Mouse (Mus musculus) neutrophil, adult 5-6 weeks (primary cell): Measurements from ENCODE around the gene Gm28372. TPM values are rescaled to one million over a fixed set of nuclear protein-coding genes. Genes with fewer than 3 reads are reported as not detected.

Source experiments
- ATAC-seq: fragments of 151-379, 151-347 bp; 2 replicates; pipeline ENCODE4 v1.8.0; 2017; ENCODE audit warnings: mild to moderate bottlenecking, moderate TSS enrichment; ENCODE audit not compliant: insufficient number of reproducible peaks, poor library complexity, low FRiP score, severe bottlenecking; ENCODE audit errors: extremely low read depth
- total RNA-seq: library from RNA; stranded (forward); fragments of 200-1000 nt; gene quantifications from 2 replicates; pipeline ENCODE4 v1.2.3, GENCODE M21; 2017

Gm28372 gene
- total RNA-seq, 1 experiment from 2014 or later = not detected

DNA sequence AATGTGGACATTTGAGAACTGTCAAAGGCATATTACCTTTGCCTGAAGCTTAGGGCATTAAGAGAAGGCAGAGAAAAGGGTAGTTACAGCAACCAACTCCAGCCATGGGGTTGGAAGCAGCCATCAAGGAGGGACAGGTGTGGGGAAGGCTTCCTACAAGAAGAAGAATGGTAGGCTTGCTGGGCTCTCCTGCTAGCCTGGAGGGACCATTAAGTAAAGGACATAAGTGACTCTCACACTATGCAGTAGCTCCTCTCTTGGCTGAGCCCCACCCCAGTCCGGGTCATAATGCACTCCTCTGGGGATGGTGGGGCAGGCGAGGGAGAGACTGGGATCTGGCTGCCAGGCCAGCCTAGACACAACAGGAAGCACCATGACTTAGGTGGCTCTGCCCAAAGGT, 1.1 kb downstream of the Gm28372 start, which contains the start of gene Tmem239:
Gene Tmem239, plus strand, starts transcription at position 301 of the 400 bp plus-strand sequence.
- no peak for ATAC-seq

DNA sequence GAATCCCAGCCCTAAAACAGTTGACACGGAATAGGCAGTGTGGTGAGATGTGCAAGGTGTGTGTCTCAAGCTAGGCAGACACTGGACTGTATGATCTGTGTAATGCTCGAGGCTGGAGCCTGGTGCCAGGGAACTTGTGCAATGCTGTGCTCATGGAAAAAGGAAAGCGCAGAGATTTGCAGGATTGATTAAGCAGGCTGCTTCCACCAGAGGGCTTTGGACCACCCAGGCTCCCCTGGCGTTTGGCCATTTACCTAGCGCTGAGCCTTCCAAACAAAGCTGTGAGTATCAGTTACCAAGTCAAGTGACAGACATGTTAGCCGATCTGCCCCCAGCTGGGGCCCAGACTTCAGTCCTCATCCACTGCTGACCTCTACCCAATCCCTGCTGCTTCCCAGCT, 3.2 kb downstream of the Gm28372 start:
- ATAC-seq = no peak

DNA sequence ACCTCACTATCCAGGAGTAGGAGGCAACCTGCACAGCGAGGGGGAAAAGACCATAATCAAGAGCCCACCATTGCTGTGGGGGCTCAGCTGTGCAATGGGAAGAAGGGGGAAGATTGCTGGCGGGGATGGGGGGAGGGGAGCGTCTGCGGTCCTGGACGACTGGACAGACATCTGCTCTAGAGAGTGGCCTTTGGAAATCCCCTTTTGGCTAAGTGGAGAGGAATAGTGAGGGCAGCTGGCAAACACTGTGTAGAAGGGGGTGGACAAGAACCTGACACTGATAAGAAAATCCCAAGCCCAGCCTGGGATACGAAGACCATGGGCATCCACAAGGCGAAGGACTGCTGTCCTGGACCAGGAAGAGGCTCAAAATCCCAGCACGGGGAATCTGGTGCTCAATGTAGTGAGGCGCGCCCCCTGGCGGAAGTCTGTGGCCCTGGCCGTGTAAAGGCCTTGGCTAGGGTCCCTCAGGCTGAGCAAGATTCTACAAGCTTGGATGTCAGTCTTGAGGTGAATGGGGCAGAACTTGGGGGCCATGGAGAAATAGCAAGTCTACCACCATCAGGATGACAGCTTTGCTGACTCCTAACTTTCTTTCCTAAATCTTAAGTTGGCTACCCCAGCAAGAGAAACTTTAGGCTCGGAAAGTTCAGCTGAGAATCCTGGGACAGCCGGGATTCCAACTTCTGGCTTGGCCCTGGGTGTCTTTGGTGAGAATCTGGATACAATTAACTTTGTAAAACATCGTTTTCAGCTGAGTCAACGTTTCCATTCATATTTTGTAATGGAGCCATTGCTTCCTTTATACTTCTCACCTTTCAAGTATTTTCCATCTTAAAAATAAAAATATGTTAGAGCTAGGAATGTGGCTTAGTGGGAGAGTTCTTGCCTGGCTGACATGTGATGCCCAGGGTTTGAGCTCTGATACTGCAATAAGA, 6.8 kb downstream of the Gm28372 start:
- ATAC-seq = peak; percentile 73

DNA sequence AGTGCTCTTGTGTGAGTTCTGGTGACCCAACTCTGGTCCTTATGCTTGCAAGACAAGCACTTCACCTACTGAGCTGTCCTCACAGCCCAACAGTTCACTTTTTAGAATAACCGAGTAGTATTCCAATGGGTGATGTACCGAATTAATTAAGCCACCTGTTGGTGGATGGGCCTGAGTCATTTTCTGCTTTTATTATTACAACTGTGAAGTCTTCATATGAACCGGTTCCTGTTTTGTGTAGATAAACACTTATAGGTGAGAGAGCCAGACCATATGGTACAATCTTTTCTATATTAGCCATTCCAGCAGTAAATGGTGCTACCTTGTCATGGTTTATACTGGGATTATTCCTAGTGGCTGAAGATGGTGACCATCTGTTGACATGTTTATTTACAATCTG, 7.7 kb downstream of the Gm28372 start:
- ATAC-seq = no peak

DNA sequence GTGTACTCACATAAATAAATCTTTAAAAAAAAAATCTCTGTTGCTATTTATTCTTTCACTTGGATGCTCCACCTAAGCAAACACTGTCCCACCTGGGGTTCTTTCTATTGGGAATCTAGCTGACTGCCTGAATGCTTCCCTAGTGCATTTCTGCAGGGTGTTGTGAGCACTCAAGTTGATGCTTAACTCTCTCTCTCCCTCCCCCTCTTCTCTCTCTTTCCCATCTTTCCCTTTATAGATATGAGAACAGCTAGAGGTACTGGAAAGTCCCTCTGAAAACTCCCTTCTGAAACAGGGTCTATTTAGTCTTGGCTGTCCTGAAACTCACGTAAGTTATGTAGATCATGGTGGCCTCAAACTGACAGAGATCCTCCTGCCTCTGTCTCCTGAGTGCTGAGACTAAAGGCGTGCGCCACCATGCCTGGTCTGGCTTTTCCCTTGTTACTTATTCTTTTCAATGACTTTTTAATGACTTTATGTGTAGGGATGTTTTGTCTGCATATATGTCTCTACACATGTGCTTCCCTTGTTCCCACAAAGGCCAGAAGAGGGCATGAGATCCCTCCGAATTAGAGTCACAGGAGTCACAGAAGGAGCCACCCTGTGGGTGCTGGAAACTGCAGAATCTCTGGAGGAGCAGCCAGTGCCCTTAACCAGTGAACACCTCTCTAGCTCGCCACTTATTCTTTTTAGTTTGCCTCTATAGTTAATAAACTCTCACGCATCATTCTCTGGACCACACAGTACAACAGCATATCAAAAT, 9.2 kb downstream of the Gm28372 start:
- no peak for ATAC-seq

DNA sequence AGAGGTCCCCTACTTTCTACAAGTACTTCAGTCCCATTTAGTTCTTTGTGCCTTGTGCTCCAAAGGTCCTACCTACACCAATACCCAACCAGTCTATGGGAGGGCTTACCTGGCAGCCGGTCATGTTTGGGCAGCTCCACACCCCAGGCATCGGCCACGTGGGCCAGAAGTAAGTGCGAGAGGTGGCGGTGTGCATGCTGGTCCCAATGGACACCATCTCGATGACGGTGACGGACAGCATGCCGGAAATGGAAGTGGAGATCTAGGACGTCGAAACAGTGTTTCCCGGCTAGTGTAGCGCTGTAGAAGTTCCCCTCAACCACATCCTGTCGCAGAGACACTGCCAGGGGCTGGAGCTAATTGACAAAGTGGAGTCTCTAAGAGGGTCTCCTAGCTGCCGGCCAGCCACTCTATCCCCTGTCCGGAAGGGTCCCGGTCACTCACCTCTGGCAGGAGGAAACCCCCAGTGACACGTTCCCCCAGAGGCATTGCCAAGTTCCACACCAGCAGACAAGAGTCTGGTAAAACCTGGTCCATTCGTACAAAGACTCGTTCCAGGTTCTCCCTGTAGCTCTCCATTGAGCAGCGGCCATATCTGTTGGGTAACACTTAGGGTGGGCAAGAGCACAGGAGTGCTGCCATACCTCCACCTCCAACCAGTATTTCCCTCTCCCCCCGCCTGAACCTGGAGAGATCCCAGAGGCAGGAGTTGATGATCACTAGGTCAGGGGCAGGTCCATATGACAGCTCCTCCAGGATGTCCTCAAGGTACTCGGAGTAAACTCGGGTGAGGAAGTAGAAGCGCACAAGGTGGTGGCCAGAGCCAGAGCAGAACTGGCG, 17.0 kb downstream of the Gm28372 start:
- no peak for ATAC-seq

DNA sequence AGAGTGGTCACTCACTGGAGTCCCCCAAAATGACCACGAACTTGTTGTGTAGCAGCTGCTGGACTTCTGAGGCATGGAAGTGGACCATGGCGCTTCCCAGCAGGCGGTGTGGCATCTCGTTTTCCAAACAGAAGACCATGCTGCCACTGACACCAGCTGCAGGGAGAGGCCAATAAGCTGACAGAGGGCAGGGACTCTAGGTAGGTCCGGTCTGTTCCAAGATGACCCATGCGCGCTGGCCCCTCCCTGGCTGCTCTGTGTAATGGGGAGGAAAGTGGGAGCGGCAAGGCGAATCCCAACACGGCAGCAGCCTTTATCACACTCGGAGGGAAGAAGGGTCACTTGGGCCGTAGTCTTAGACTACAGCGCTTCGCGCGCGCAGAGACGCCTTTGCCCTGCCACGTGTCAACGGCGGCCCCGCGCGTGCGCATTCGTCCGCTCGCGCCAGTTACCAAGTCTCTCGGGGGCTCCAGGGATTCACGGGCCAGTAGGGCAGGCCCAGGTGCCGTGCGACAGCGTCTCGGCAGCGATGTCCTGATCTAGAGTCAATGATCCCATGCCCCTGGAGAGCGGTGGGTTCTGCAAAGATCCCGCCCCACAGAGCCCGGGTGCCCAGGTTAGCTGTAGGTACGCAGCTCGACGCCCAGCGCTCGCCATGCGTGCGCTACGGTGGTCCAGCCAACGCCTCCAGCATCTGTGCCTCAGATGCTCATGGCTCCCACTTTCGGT, 18.5 kb downstream of the Gm28372 start:
- peak; percentile 5; the same call in 1 of the 2 replicates for ATAC-seq

DNA sequence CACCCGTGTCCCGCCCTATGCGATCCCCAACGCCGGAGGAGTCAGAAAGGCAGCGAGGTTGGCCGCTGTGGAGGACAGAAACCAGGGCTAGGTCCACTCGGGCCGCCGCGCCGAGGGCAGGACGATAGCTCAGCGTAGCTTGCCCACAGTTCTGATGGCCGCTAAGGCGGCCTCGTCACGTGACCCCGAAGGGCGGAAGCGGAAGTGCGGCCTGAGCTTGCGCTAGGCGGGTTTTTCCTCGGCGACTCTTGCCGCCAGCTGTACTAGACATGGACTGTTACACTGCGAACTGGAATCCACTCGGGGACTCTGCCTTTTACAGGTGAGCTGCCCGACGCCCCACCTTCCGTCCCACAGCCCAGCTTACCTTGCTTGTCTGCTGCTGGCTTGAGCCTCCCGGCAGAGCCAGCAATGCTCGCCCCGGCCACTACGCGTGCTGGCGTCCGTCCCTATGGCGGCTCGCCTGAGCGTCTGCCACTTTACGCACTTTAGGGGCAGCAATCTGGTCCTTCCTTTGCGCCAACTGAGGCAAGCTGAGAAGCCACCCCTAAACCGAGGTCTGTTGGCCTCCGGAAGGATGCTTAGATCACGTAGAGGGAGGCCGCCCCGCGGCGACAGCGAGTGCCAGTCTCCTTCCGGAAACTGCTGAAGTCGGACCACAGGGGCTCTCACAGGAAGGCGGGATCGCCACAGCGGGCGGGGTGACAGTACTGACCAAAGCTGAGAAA, 19.3 kb downstream of the Gm28372 start, which contains the start of the genes Vps16 and Pced1a:
Gene Vps16, plus strand, starts transcription at position 214 of the 728 bp plus-strand sequence.
Gene Pced1a, minus strand, starts transcription at position 576 of the 728 bp plus-strand sequence.
- ATAC-seq = peak; percentile 72

DNA sequence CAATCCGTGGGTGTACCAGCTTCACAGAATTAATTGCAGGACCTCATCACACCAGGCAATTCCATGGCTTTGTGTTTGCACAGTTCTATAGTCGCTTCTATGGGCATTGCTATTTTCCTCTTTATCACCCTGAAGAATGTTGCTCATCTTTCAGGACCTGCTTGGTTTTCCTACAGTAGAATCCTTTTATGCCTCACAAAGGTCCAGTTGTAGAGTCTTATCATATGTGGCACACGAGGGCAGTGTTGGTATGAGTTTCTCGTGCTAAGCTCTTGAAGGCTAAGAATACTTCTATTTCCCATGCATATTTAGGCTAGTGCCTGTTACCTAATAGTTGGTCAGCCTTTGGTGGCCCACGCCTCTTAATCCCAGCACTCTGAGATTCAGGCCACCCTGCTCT, 20.1 kb downstream of the Gm28372 start:
- ATAC-seq = no peak

DNA sequence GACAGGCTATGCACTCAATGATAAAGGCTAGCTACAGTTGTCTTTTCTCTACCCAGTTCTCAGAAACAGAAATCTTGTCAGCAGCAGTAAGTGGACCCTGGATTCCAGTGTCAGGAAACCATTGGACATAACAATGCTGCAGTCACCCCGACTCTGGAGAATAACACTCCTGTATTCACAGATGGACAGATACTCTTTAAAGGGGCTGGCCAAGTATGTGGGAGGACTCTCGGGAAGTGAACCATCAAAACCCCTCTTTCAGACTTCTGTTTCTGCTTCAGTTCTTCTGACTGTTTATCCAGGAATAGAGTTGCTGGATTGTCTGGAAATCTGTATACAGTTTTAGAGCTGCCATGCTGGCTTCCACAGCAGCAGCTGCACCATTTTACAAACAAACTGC, 24.8 kb downstream of the Gm28372 start:
- ATAC-seq = no peak

DNA sequence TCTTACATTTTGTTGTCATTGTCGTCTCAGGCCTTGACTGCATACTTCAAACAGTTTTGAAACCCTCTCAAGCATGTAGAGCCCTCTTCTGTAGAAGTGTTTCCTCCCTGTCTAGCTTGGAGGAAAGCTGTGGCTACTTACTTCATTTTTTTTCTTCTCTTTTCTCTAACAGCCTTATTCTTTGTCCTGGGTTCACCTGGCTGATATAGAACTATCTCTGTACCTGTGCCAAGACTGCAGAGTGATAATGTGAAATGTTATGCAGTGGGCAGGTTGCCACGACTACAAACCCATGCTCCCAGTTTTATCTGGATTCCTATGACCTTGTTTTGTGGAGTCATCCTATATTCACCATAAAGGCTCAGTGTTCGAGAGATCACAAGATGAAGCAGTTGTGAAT, 25.4 kb downstream of the Gm28372 start:
- no peak for ATAC-seq

DNA sequence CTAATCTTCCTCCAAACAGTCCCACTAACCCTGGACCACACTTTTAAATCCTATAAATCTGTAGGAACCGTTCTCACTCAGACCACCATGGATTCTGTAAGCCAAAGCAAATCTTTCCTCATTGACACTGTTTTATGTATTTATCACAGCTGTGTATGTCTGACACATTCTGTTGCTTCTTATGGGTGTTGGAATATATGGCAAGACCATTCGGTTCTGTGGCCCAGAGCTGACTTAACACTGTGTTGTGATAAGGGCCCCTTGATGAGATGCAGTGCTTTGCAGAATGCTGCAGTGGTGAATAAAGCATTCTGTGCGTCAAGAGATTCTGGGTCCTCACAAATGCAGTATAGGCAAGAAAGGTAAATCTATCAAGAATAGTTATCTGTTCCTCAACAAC, 27.1 kb downstream of the Gm28372 start:
- no peak for ATAC-seq

DNA sequence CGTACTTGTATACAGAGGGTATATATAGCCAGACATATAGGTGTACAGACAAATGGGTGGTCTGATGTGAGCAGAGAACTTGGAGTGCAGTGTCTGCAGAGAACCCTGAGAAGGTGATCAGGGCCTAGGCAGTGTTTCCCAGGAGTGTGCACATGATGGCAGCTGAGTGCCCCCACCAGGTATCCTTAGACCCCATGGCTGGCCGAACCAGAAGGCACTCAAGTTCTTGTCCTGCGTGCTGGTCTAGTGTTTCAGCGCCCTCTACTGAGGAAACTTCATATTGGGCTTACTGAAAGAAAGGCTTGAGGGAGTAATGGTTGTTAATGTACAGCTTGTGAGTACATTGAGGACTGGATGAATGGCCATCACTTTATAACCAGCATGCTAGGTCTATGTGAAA, 28.1 kb downstream of the Gm28372 start:
- peak; percentile 60; the same call in 1 of the 2 replicates for ATAC-seq

DNA sequence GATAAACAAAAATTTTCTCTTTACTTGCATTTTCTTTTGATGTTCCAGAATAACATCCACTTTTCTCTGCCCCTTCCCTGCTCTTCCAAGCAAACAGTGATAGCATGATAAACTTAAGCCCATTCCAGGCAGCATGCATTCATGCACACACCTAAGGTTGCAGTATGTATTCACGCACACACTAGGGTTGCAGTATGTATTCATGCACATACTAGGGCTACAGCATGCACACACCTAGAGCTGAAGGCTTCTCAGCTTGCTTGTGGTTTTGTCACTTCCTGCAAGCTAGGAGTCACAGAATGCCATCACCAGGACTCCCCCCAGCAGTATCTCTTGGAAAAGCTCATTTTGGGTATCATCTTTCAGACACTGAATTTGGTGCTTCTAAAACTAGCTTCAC, 31.7 kb downstream of the Gm28372 start:
- no peak for ATAC-seq

DNA sequence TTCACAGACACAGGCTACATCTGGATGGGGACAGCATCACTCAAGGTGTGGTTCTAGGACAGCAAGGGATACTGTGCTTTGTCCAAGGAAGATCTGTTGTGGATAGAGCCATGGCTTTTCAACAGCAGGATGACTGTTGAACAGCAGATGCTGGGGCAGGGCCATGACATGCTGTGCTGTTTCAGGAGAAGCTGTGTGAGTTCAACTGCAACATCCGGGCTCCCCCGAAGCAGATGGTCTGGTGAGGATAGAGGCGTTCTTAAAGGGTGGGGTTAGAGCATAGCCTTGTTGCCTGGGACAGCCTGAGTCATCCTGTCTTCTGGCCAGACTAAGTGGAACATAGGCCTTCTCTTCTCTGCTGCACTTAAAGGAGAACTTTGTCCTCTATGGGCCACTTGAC, 33.8 kb downstream of the Gm28372 start:
- no peak for ATAC-seq

DNA sequence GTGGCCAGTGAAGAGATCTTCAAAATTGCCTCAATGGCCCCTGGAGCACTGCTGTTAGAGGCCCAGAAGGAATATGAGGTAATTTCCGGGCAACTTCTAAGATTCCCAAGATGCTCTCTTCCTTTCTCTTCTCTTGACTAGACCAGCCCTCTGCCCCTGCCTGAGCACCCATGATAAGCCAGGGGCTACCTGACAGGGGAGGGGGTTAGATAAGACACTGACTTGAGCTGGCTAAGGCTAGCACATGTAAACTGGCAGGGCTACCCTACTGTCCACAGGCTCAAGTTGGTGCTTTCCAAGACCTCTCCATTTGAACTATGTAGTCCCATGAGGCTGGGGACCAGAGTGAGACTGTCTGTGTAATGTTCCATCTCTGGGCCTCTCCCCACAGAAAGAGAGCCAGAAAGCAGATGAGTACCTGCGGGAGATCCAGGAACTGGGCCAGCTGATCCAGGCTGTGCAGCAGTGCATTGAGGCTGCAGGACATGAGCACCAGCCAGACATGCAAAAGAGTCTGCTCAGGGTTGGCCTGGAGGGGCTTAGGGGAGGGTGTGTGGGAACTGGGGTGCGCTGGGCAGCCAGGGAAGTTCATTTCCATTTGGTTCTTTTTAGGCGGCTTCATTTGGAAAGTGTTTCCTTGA, 34.9 kb downstream of the Gm28372 start:
- no peak for ATAC-seq

DNA sequence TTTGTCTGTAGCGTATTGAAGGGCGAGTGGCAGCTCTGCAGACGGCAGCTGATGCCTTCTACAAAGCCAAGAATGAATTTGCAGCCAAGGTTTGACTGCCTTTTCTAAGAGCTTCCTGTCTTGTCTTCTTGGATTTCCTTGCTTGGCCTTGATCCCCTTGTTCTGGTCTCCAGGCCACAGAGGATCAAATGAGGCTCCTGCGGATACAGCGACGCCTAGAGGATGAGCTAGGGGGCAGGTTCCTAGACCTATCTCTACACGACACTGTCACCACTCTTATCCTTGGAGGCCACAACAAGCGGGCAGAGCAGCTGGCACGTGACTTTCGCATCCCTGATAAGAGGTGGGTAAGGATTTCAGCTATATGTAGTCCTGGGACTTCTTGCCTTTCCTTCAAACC, 37.1 kb downstream of the Gm28372 start:
- ATAC-seq = no peak
